Mouse (Mus musculus) G1E (cell line): ENCODE results near the gene Bex2. TPM values are rescaled to one million over a fixed set of nuclear protein-coding genes. Genes with fewer than 3 reads are reported as not detected.
A peak's percentile ranks its signal among the peaks of the same experiment; 100 is the strongest.
"Not testable (repeated sequence)": the region's sequence is repeated elsewhere in the genome, so short reads cannot be mapped to it uniquely, and the experiment has no call there.

Source experiments
- ATAC-seq: 2 replicates; pipeline ENCODE4 v1.8.0; 2016; ENCODE audit warnings: mild to moderate bottlenecking; ENCODE audit not compliant: insufficient number of reproducible peaks, poor library complexity, low FRiP score, severe bottlenecking; ENCODE audit errors: extremely low read depth
- DNase-seq: peaks from one replicate; pipeline ENCODE4 v3.0.0; 2012; ENCODE audit warnings: low spot score
- H3K27me3 ChIP-seq: 2 replicates; pipeline ENCODE4 v1.6.1; 2012; ENCODE audit warnings: mild to moderate bottlenecking, low read length, inconsistent platforms; ENCODE audit not compliant: insufficient read depth
- H3K36me3 ChIP-seq: replicated peaks from 2 replicates; pipeline ENCODE3; 2012; ENCODE audit warnings: mild to moderate bottlenecking, inconsistent platforms
- H3K4me1 ChIP-seq: 2 replicates; pipeline ENCODE4 v1.6.1; 2012; ENCODE audit warnings: low read depth, low read length, inconsistent platforms, mixed read lengths; ENCODE audit not compliant: insufficient read depth
- H3K4me3 ChIP-seq: 2 replicates; pipeline ENCODE4 v1.5.1; 2012; ENCODE audit warnings: low read depth, mild to moderate bottlenecking, inconsistent platforms, low read length, moderate library complexity, mixed read lengths
- H3K9me3 ChIP-seq: replicated peaks from 2 replicates; pipeline ENCODE4 v1.6.1; 2012; ENCODE audit warnings: inconsistent platforms
- CTCF ChIP-seq: IDR thresholded peaks from 2 replicates; pipeline ENCODE4 v1.5.1; 2012; ENCODE audit warnings: low read depth, low read length, inconsistent platforms, mixed read lengths
- GATA1 ChIP-seq: IDR thresholded peaks from 2 replicates; pipeline ENCODE4 v1.6.1; 2012; ENCODE audit warnings: borderline replicate concordance, low read length, inconsistent platforms, mixed read lengths
- GATA2 ChIP-seq: IDR thresholded peaks from 2 replicates; pipeline ENCODE4 v1.6.1; 2012; ENCODE audit warnings: low read depth, low read length, inconsistent platforms, borderline replicate concordance
- POLR2AphosphoS5 ChIP-seq: IDR thresholded peaks from 2 replicates; pipeline ENCODE4 v1.6.1; 2012; ENCODE audit warnings: low read depth, low read length, inconsistent platforms; ENCODE audit not compliant: insufficient replicate concordance
- TAL1 ChIP-seq: conservative IDR thresholded peaks from 2 replicates; pipeline ENCODE4 v1.6.1; 2012; ENCODE audit warnings: low read depth, low read length, inconsistent platforms, mixed read lengths
- polyA plus RNA-seq: library from polyadenylated mRNA; stranded (reverse); fragments of >175 nt; gene quantifications from 2 replicates; pipeline ENCODE4 v1.2.3, GENCODE M21; 2012
- total RNA-seq, 2 experiments: library from RNA; stranded (forward) in 1 of 2; stranded (reverse) in 1 of 2; fragments of 200-1000 nt in 1 of 2; fragments of >200 nt in 1 of 2; fragmentation: Nextera tagmentation in 1 of 2; gene quantifications; 2 replicates each; pipeline ENCODE4 v1.2.3; 2014 to 2017

The Bex2 gene
- not detected in 2 replicates for total RNA-seq (2014; fragmentation: Nextera tagmentation)
- not detected in 2 replicates for total RNA-seq (2017)
- polyA plus RNA-seq, result 0.10 and 0.15 TPM in 2 replicates

GRCm38 (mm10) chrX:136068020-136068419 is at the start of gene Bex2:
Gene Bex2, minus strand, starts transcription at chrX:136068236.
- DNase-seq, H3K36me3 ChIP-seq, H3K4me3 ChIP-seq, H3K4me1 ChIP-seq, H3K9me3 ChIP-seq, H3K27me3 ChIP-seq: not testable (repeated sequence)
- ATAC-seq, result peak; percentile 93

GRCm38 (mm10) chrX:136115419-136115961 is 47.5 kb upstream of the Bex2 start:
- H3K9me3 ChIP-seq, result no peaks in the 10 kb centered on the region
- no peak overlapping the region for H3K4me3 ChIP-seq
- H3K27me3 ChIP-seq, result no peaks in the 10 kb centered on the region
- no peak for TF ChIP-seq POLR2AphosphoS5
- TF ChIP-seq GATA1, result no peak
- TF ChIP-seq CTCF, result no peak
- no peak for TF ChIP-seq GATA2
- TF ChIP-seq TAL1, result no peak
- no peaks in the 10 kb centered on the region for H3K36me3 ChIP-seq
- ATAC-seq (no peak), DNase-seq (no peak)
- no peaks in the 10 kb centered on the region for H3K4me1 ChIP-seq

GRCm38 (mm10) chrX:136115015-136115414 is 47.0 kb upstream of the Bex2 start:
- H3K9me3 ChIP-seq, result no peaks in the 10 kb centered on the region
- H3K4me1 ChIP-seq, result no peaks in the 10 kb centered on the region
- TF ChIP-seq POLR2AphosphoS5, result no peak
- no peak for TF ChIP-seq CTCF
- TF ChIP-seq GATA2, result no peak
- no peak for TF ChIP-seq TAL1
- TF ChIP-seq GATA1, result no peak
- no peak for DNase-seq
- no peak overlapping the region for H3K4me3 ChIP-seq
- no peak for ATAC-seq
- no peaks in the 10 kb centered on the region for H3K27me3 ChIP-seq
- H3K36me3 ChIP-seq, result no peaks in the 10 kb centered on the region

GRCm38 (mm10) chrX:136107942-136108341 is 39.9 kb upstream of the Bex2 start:
- no peaks in the 10 kb centered on the region for H3K27me3 ChIP-seq
- H3K9me3 ChIP-seq, result no peaks in the 10 kb centered on the region
- DNase-seq (no peak), ATAC-seq (no peak)
- H3K4me1 ChIP-seq, result no peaks in the 10 kb centered on the region
- TF ChIP-seq CTCF, result no peak
- TF ChIP-seq POLR2AphosphoS5, result no peak
- no peak for TF ChIP-seq GATA2
- no peak for TF ChIP-seq GATA1
- no peak for TF ChIP-seq TAL1
- no peaks in the 10 kb centered on the region for H3K36me3 ChIP-seq
- no peak overlapping the region for H3K4me3 ChIP-seq

DNA sequence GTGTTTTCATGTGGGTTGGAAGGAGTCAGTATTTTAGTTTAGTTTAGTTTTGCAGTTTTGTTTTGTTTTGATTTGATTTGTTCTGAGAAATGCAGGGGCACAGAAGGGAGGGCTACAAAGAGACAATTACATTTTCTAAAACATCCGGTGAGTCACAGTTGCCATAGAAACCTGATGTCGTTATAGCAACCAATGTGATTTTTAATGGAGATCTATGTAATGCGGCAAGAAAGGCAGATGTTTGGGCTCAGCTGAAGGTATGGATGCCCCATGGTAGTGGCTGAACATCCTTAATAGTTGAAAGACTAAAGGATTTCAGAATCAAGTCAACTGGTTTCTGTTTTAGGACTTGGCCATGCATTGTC is 36.7 kb upstream of the Bex2 start:
- no peak for TF ChIP-seq POLR2AphosphoS5
- Histone ChIP-seq H3K4me1 (no peaks in the 10 kb centered on the region), H3K9me3 (no peaks in the 10 kb centered on the region), H3K27me3 (no peaks in the 10 kb centered on the region), H3K36me3 (no peaks in the 10 kb centered on the region), H3K4me3 (no peak overlapping the region)
- DNase-seq (no peak), ATAC-seq (no peak)

DNA sequence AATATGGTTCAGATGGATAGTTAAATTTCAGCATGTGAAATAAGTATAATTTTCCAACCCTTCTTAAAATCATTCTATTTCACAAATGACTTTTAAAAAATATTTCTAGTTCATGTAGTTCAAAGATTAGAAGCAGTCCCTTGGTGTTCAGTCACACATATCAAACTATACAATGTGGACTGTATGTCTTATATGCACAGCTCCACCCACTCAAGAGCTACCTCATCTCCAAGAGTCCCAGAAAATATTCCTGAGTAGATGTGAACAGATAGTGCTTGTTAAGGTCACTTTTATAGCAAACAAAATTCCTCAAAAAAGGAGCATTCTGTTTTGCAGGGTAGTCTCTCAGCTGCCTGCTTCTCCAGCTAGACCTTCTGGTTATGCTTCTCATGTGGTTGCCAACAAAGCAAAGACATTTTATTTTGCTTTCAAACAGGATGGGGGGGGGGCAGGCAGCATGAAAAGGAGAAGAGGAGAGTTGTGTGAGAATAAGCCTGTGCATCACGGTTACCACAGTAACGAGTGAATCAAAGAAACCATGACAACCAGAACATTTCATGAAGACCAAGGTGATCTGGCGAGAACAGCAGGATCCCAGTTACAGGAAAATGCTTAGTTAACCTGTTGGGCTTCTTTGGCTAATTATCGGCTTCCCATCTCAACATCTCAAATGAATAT is 36.1 kb upstream of the Bex2 start:
- no peaks in the 10 kb centered on the region for H3K36me3 ChIP-seq
- DNase-seq (no peak), ATAC-seq (no peak)
- no peak for TF ChIP-seq GATA2
- TF ChIP-seq TAL1, result no peak
- TF ChIP-seq GATA1, result no peak
- no peak for TF ChIP-seq POLR2AphosphoS5
- H3K4me1 ChIP-seq, result no peaks in the 10 kb centered on the region
- no peak overlapping the region for H3K4me3 ChIP-seq
- H3K27me3 ChIP-seq, result no peaks in the 10 kb centered on the region
- no peaks in the 10 kb centered on the region for H3K9me3 ChIP-seq

DNA sequence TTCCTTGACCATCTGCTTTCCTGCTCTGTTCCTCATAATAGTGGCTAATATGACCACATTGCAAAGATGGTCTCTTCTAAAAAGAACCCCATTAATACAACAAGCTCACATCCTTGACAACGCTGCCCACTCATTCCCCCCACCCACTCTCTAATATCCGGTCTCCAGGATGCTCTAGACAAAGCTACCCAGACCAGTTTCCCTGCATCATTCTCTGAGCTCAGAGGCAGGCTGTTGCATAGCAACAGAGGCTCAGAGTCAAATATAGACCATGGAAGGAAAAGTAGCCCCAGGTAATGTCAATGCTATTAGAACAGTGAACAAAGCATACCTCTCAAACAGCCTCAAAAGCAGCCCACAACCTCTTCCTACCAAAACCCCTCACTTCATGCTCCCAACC is 26.4 kb upstream of the Bex2 start:
- DNase-seq, result no peak
- Histone ChIP-seq H3K27me3 (no peaks in the 10 kb centered on the region), H3K4me3 (no peak overlapping the region), H3K4me1 (no peaks in the 10 kb centered on the region), H3K36me3 (no peaks in the 10 kb centered on the region), H3K9me3 (no peaks in the 10 kb centered on the region)
- no peak for ATAC-seq
- TF ChIP-seq POLR2AphosphoS5, result no peak
